Mouse (Mus musculus) liver (tissue): ENCODE data around the gene Aga.
"Not testable (repeated sequence)": the region's sequence is repeated elsewhere in the genome, so short reads cannot be mapped to it uniquely, and the experiment has no call there.

ENCODE experiments used
- DNase-seq: peaks from one replicate; pipeline ENCODE4 v3.0.0-alpha.2; 2020; ENCODE audit warnings: mixed read lengths

The Aga gene

GRCm38 (mm10) chr8:53511551-53512127 lies at the start of gene Aga:
Aga (plus strand) TSS chr8:53511727.
- DNase-seq, result peak; percentile 85

GRCm38 (mm10) chr8:53489063-53489462 lies 22.5 kb upstream of the Aga start:
- no peak for DNase-seq

- no peak for DNase-seq
Observed at GRCm38 (mm10) chr8:53496216-53496615, 15.3 kb upstream of the Aga start.

- no peak for DNase-seq
Observed at GRCm38 (mm10) chr8:53496885-53497326, 14.6 kb upstream of the Aga start.

- DNase-seq, result not testable (repeated sequence)
Observed at GRCm38 (mm10) chr8:53538049-53538448, 26.5 kb downstream of the Aga start.

- DNase-seq, result no peak
Observed at GRCm38 (mm10) chr8:53539585-53539984, 28.1 kb downstream of the Aga start.

GRCm38 (mm10) chr8:53562441-53563040 lies 51.0 kb downstream of the Aga start:
- no peak for DNase-seq

GRCm38 (mm10) chr8:53566223-53566622 lies 54.7 kb downstream of the Aga start:
- no peak for DNase-seq
